Mouse (Mus musculus) heart, embryonic 13.5 days (tissue): ENCODE measurements at regions not wholly inside any gene's neighbourhood (a gene's known extent, or its start where the extent isn't known, plus 50 kb on each side); places are given as distances from the start of the nearest gene placed in this dataset.

Experiments
- ATAC-seq: fragments of 200-750 bp; cut with Nextera tagmentation; 2 replicates; pipeline ENCODE4 v1.8.0; 2017; ENCODE audit warnings: moderate TSS enrichment; ENCODE audit not compliant: insufficient number of reproducible peaks, low FRiP score, low TSS enrichment; ENCODE audit errors: extremely low read depth
- H3K27ac ChIP-seq: fragments of 300-500 bp; sonication (generic); replicated peaks from 2 replicates; pipeline ENCODE4 v1.5.1; 2015; ENCODE audit warnings: moderate library complexity, mild to moderate bottlenecking, inconsistent platforms
- H3K27me3 ChIP-seq: fragments of 300-500 bp; sonication (generic); replicated peaks from 2 replicates; pipeline ENCODE4 v1.6.1; 2015; ENCODE audit warnings: mild to moderate bottlenecking, inconsistent platforms
- H3K36me3 ChIP-seq: fragments of 300-500 bp; sonication (generic); 2 replicates; pipeline ENCODE4 v1.6.1; 2015; ENCODE audit warnings: mild to moderate bottlenecking, inconsistent platforms
- H3K4me1 ChIP-seq: fragments of 300-500 bp; sonication (generic); 2 replicates; pipeline ENCODE4 v1.6.1; 2015; ENCODE audit warnings: inconsistent platforms
- H3K4me2 ChIP-seq: fragments of 300-500 bp; sonication (generic); 2 replicates; pipeline ENCODE4 v1.6.1; 2015; ENCODE audit warnings: inconsistent platforms, mild to moderate bottlenecking, moderate library complexity
- H3K4me3 ChIP-seq: fragments of 300-500 bp; sonication (generic); 2 replicates; pipeline ENCODE4 v1.5.1; 2015; ENCODE audit warnings: moderate library complexity, mild to moderate bottlenecking, inconsistent platforms
- H3K9ac ChIP-seq: fragments of 300-500 bp; sonication (generic); 2 replicates; pipeline ENCODE4 v1.6.1; 2015; ENCODE audit warnings: inconsistent platforms, mild to moderate bottlenecking, moderate library complexity
- H3K9me3 ChIP-seq: fragments of 300-500 bp; sonication (generic); 2 replicates; pipeline ENCODE4 v1.6.1; 2016; ENCODE audit warnings: inconsistent platforms
- WGBS: fragments of 180-500 bp; shearing (Covaris S2); methylation state at CpG from one replicate; pipeline ENCODE4 v1.1.7; 2015; ENCODE audit warnings: mixed read lengths; 5-methylcytosine and 5-hydroxymethylcytosine counted together

- Histone ChIP-seq H3K27ac (no peak overlapping the region), H3K36me3 (no peaks in the 10 kb centered on the region), H3K27me3 (no peaks in the 10 kb centered on the region), H3K9me3 (no peaks in the 10 kb centered on the region), H3K4me3 (no peak overlapping the region), H3K9ac (no peak overlapping the region), H3K4me1 (peaks cover 14% of the 10 kb centered on the region), H3K4me2 (no peak overlapping the region)
- ATAC-seq = no peak
- WGBS = 81% methylated on average over 6 of the region's 6 CpGs
These were observed 241.1 kb downstream of the Rnf152 start for GRCm38 (mm10) chr1:105115391-105115790.

- H3K27ac ChIP-seq = no peak overlapping the region
- H3K4me3 ChIP-seq = no peak overlapping the region
- H3K27me3 ChIP-seq = no peaks in the 10 kb centered on the region
- no peaks in the 10 kb centered on the region for H3K36me3 ChIP-seq
- H3K4me1 ChIP-seq = peaks cover 14% of the 10 kb centered on the region
- no peak overlapping the region for H3K9ac ChIP-seq
- no peak for ATAC-seq
- no peak overlapping the region for H3K4me2 ChIP-seq
- WGBS = 79% methylated on average over 3 of the region's 3 CpGs
- no peaks in the 10 kb centered on the region for H3K9me3 ChIP-seq
These were observed 241.7 kb downstream of the Rnf152 start for GRCm38 (mm10) chr1:105114835-105115234.

GRCm38 (mm10) chr1:105112762-105113525 lies 243.6 kb downstream of the Rnf152 start:
- no peaks in the 10 kb centered on the region for H3K9me3 ChIP-seq
- no peak overlapping the region for H3K27ac ChIP-seq
- 64% methylated on average over 1 of the region's 1 CpGs for WGBS
- no peaks in the 10 kb centered on the region for H3K27me3 ChIP-seq
- H3K4me1 ChIP-seq = peaks cover 5% of the 10 kb centered on the region
- no peak overlapping the region for H3K4me3 ChIP-seq
- H3K9ac ChIP-seq = no peak overlapping the region
- ATAC-seq = no peak
- H3K36me3 ChIP-seq = no peaks in the 10 kb centered on the region
- H3K4me2 ChIP-seq = no peak overlapping the region

GRCm38 (mm10) chr1:105111236-105111635 lies 245.3 kb downstream of the Rnf152 start:
- Histone ChIP-seq H3K27me3 (no peaks in the 10 kb centered on the region), H3K4me1 (no peaks in the 10 kb centered on the region), H3K9me3 (no peaks in the 10 kb centered on the region), H3K9ac (no peak overlapping the region), H3K4me3 (no peak overlapping the region), H3K36me3 (no peaks in the 10 kb centered on the region), H3K4me2 (no peak overlapping the region), H3K27ac (no peak overlapping the region)
- 64% methylated on average over 4 of the region's 4 CpGs for WGBS
- ATAC-seq = no peak

- Histone ChIP-seq H3K27ac (no peak overlapping the region), H3K9me3 (no peaks in the 10 kb centered on the region), H3K4me3 (no peak overlapping the region), H3K9ac (no peak overlapping the region), H3K4me1 (no peaks in the 10 kb centered on the region), H3K27me3 (no peaks in the 10 kb centered on the region), H3K4me2 (no peak overlapping the region), H3K36me3 (no peaks in the 10 kb centered on the region)
- WGBS = 77% methylated on average over 1 of the region's 1 CpGs
- no peak for ATAC-seq
These were observed 245.8 kb downstream of the Rnf152 start for GRCm38 (mm10) chr1:105110581-105111210.

- Histone ChIP-seq H3K9ac (no peak overlapping the region), H3K9me3 (no peaks in the 10 kb centered on the region), H3K27ac (no peak overlapping the region), H3K4me2 (no peak overlapping the region), H3K4me1 (no peaks in the 10 kb centered on the region), H3K27me3 (no peaks in the 10 kb centered on the region), H3K4me3 (no peak overlapping the region), H3K36me3 (no peaks in the 10 kb centered on the region)
- no peak for ATAC-seq
- 44% methylated on average over 4 of the region's 4 CpGs for WGBS
These were observed 248.7 kb downstream of the Rnf152 start for GRCm38 (mm10) chr1:105107836-105108235.

GRCm38 (mm10) chr1:105107257-105107656 lies 249.3 kb downstream of the Rnf152 start:
- H3K36me3 ChIP-seq = no peaks in the 10 kb centered on the region
- no peaks in the 10 kb centered on the region for H3K27me3 ChIP-seq
- no peak overlapping the region for H3K9ac ChIP-seq
- no peak overlapping the region for H3K4me3 ChIP-seq
- no peaks in the 10 kb centered on the region for H3K9me3 ChIP-seq
- H3K27ac ChIP-seq = no peak overlapping the region
- WGBS = 83% methylated on average over 1 of the region's 1 CpGs
- no peaks in the 10 kb centered on the region for H3K4me1 ChIP-seq
- ATAC-seq = no peak
- no peak overlapping the region for H3K4me2 ChIP-seq

- H3K9ac ChIP-seq = no peak overlapping the region
- ATAC-seq = no peak
- H3K4me1 ChIP-seq = no peaks in the 10 kb centered on the region
- no peak overlapping the region for H3K4me2 ChIP-seq
- no peaks in the 10 kb centered on the region for H3K36me3 ChIP-seq
- H3K4me3 ChIP-seq = no peak overlapping the region
- H3K27ac ChIP-seq = no peak overlapping the region
- H3K27me3 ChIP-seq = no peaks in the 10 kb centered on the region
- no peaks in the 10 kb centered on the region for H3K9me3 ChIP-seq
These were observed 251.3 kb downstream of the Rnf152 start for GRCm38 (mm10) chr1:105105211-105105610.

- no peak overlapping the region for H3K9ac ChIP-seq
- 47% methylated on average over 2 of the region's 2 CpGs for WGBS
- no peaks in the 10 kb centered on the region for H3K9me3 ChIP-seq
- peaks cover 4% of the 10 kb centered on the region; the same call in 1 of the 2 replicates for H3K4me1 ChIP-seq
- H3K27me3 ChIP-seq = no peaks in the 10 kb centered on the region
- no peak for ATAC-seq
- H3K27ac ChIP-seq = no peak overlapping the region
- no peak overlapping the region for H3K4me2 ChIP-seq
- H3K4me3 ChIP-seq = no peak overlapping the region
- no peaks in the 10 kb centered on the region for H3K36me3 ChIP-seq
These were observed 261.4 kb downstream of the Rnf152 start for GRCm38 (mm10) chr1:105095091-105095490.

GRCm38 (mm10) chr1:105094500-105094899 lies 262.0 kb downstream of the Rnf152 start:
- no peak overlapping the region for H3K4me3 ChIP-seq
- ATAC-seq = no peak
- H3K27ac ChIP-seq = no peak overlapping the region
- H3K4me1 ChIP-seq = peaks cover 4% of the 10 kb centered on the region; the same call in 1 of the 2 replicates
- H3K9ac ChIP-seq = no peak overlapping the region
- 73% methylated on average over 3 of the region's 3 CpGs for WGBS
- no peaks in the 10 kb centered on the region for H3K36me3 ChIP-seq
- H3K9me3 ChIP-seq = no peaks in the 10 kb centered on the region
- no peaks in the 10 kb centered on the region for H3K27me3 ChIP-seq
- no peak overlapping the region for H3K4me2 ChIP-seq

- H3K4me2 ChIP-seq = no peak overlapping the region
- no peak overlapping the region for H3K9ac ChIP-seq
- peaks cover 4% of the 10 kb centered on the region; the same call in 1 of the 2 replicates for H3K4me1 ChIP-seq
- ATAC-seq = no peak
- no peaks in the 10 kb centered on the region for H3K9me3 ChIP-seq
- H3K36me3 ChIP-seq = no peaks in the 10 kb centered on the region
- no peaks in the 10 kb centered on the region for H3K27me3 ChIP-seq
- H3K27ac ChIP-seq = no peak overlapping the region
- no peak overlapping the region for H3K4me3 ChIP-seq
- 71% methylated on average over 3 of the region's 3 CpGs for WGBS
These were observed 262.6 kb downstream of the Rnf152 start for GRCm38 (mm10) chr1:105093875-105094274.

GRCm38 (mm10) chr1:105093012-105093411 lies 263.5 kb downstream of the Rnf152 start:
- no peak for ATAC-seq
- no peak overlapping the region for H3K4me2 ChIP-seq
- H3K9ac ChIP-seq = no peak overlapping the region
- no peak overlapping the region for H3K4me3 ChIP-seq
- no peaks in the 10 kb centered on the region for H3K27me3 ChIP-seq
- H3K4me1 ChIP-seq = peaks cover 4% of the 10 kb centered on the region; the same call in 1 of the 2 replicates
- no peaks in the 10 kb centered on the region for H3K36me3 ChIP-seq
- no peak overlapping the region for H3K27ac ChIP-seq
- WGBS = 48% methylated on average over 1 of the region's 1 CpGs
- H3K9me3 ChIP-seq = no peaks in the 10 kb centered on the region
